Mouse (Mus musculus) ES-E14 (cell line): ENCODE measurements around the gene Cd180. TPM values are rescaled to one million over a fixed set of nuclear protein-coding genes. Genes with fewer than 3 reads are reported as not detected.

Experiments
- DNase-seq: peaks from one replicate; pipeline ENCODE4 v3.0.0-alpha.2; 2013; ENCODE audit warnings: low read depth, low spot score
- H3K27ac ChIP-seq: 2 replicates; pipeline ENCODE4 v1.5.1; 2012; ENCODE audit warnings: low read depth, mild to moderate bottlenecking, low read length, moderate library complexity, mixed read lengths; ENCODE audit not compliant: poor library complexity, insufficient read depth, severe bottlenecking
- H3K36me3 ChIP-seq: 2 replicates; pipeline ENCODE4 v1.6.1; 2012; ENCODE audit warnings: mild to moderate bottlenecking, low read length, moderate library complexity, mixed read lengths; ENCODE audit not compliant: control insufficient read depth, poor library complexity, insufficient read depth, severe bottlenecking
- H3K4me1 ChIP-seq, 2 experiments: fragments of 150-350 bp in 1 of 2; sonication (generic) in 1 of 2; 2 replicates each; pipeline ENCODE4 v1.6.1; 2012; ENCODE audit warnings: low read length in 2 of 2, mild to moderate bottlenecking in 1 of 2, mixed read lengths in 1 of 2; ENCODE audit not compliant: control insufficient read depth in 2 of 2, insufficient read depth in 2 of 2, poor library complexity in 1 of 2
- H3K4me3 ChIP-seq, 2 experiments: fragments of 150-350 bp in 1 of 2; sonication (generic) in 1 of 2; 2 replicates each; pipeline ENCODE4 v1.5.1; 2012; ENCODE audit warnings: low read length in 2 of 2, low read depth in 1 of 2, mild to moderate bottlenecking in 1 of 2, mixed read lengths in 1 of 2; ENCODE audit not compliant: insufficient read depth in 1 of 2, poor library complexity in 1 of 2, severe bottlenecking in 1 of 2
- H3K9ac ChIP-seq: 2 replicates; pipeline ENCODE4 v1.6.1; 2012; ENCODE audit warnings: low read depth, mild to moderate bottlenecking, low read length, mixed read lengths; ENCODE audit not compliant: poor library complexity, insufficient read depth, severe bottlenecking
- H3K9me3 ChIP-seq: fragments of 150-350 bp; sonication (generic); 2 replicates; pipeline ENCODE4 v1.6.1; 2012; ENCODE audit warnings: low read depth, mild to moderate bottlenecking, low read length; ENCODE audit not compliant: control insufficient read depth, insufficient read depth
- CHD2 ChIP-seq: IDR thresholded peaks from 2 replicates; pipeline ENCODE4 v1.6.1; 2014; ENCODE audit warnings: mild to moderate bottlenecking, low read depth, low read length, inconsistent platforms
- HCFC1 ChIP-seq: IDR thresholded peaks from 2 replicates; pipeline ENCODE4 v1.6.1; 2012; ENCODE audit warnings: low read length, inconsistent platforms, borderline replicate concordance; ENCODE audit not compliant: insufficient read depth
- MAFK ChIP-seq: IDR thresholded peaks from 2 replicates; pipeline ENCODE4 v1.6.1; 2014; ENCODE audit warnings: mild to moderate bottlenecking, low read depth, low read length, inconsistent platforms; ENCODE audit not compliant: insufficient read depth
- ZC3H11A ChIP-seq: IDR thresholded peaks from 2 replicates; pipeline ENCODE4 v1.6.1; 2012; ENCODE audit warnings: low read depth, mild to moderate bottlenecking, inconsistent platforms, low read length, borderline replicate concordance
- ZNF384 ChIP-seq: IDR thresholded peaks from 2 replicates; pipeline ENCODE4 v1.6.1; 2012; ENCODE audit warnings: low read depth, low read length, inconsistent platforms
- in situ Hi-C, 2 experiments: fragments of 600-800 bp; cut with MboI; formaldehyde crosslinking; loops; one replicate each; pipeline ENCODE4 v1.15.1; 2025; ENCODE audit warnings: low sequenced_read_pairs in 2 of 2, inconsistent platforms in 1 of 2; ENCODE audit not compliant: unreplicated experiment in 2 of 2
- total RNA-seq: library from RNA; depleted of rRNA; stranded (reverse); fragments of 300-350 nt; gene quantifications from 2 replicates; pipeline ENCODE4 v1.2.3, GENCODE M21; 2012

Cd180 gene
- total RNA-seq, 1 experiment: 0.13 TPM

DNA sequence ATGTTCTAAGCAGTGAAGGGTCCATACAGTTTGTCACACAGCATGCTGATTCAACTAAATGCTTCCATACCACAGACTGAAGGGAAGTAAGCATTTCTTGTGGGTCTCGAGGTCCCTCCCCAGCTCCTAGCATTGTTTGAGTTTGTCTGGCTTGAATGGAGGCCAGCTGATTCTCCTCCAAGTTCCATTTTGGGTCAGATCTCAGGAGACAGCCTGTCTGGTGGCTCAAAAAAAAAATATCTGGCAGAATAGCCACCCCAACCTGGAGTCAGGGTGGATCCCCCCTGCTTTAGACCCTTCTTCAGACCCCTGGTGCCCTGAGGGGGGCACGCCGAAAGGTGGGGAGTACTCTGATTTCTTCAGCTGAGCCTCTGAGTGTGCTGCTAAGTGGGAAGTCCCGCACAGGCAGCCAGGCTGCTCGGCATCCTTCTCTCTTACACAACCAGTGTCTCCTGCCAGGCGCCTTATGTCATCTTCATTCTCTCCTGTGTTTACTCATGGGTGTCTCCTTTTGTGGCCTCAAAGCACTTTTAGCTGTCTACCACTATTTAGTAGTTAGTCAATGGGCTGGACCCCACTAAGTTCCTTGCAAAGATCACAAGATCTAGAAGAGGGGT, 35.0 kb upstream of the Cd180 start:
- H3K4me1 ChIP-seq: peaks cover 0 to 11% of the 10 kb centered on the region in 2 experiments; a peak in 3 of 4 replicates
- no peak overlapping the region for H3K9ac ChIP-seq
- H3K4me3 ChIP-seq: no peak overlapping the region
- DNase-seq: no peak
- TF ChIP-seq HCFC1 (no peak), MAFK (no peak), ZNF384 (no peak), ZC3H11A (no peak), CHD2 (no peak)
- no peaks in the 10 kb centered on the region for H3K36me3 ChIP-seq
- in situ Hi-C loops: loop anchor here in 1 of 2 experiments (25.0 kb wide), 1 partner anchor 921 kb away; no protein-coding TSS in a partner anchor
- no peak overlapping the region for H3K27ac ChIP-seq
- H3K9me3 ChIP-seq: no peaks in the 10 kb centered on the region

DNA sequence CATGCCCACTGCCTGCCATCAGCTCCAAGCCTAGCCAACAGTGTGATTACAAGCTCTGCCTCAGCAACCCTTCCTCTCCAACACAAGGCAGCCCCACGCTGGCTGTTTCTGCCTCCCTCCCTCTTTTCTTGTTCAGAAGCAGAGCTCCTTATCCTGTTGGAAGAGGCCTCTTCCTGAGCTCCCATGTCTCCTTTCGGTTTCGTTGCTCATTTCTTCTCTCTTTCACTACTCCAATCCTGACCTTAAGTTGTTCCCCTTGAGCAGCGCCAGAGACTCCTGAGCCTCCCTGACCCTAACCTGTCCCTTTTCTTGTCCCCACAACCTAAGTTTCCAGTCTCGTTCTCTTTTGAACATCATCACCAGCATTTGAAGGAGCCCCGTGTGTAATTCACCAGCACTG, 29.3 kb upstream of the Cd180 start:
- no peak for TF ChIP-seq ZNF384
- TF ChIP-seq ZC3H11A: no peak
- TF ChIP-seq HCFC1: no peak
- Histone ChIP-seq H3K27ac (no peak overlapping the region), H3K4me3 (no peak overlapping the region), H3K9me3 (no peaks in the 10 kb centered on the region), H3K9ac (no peak overlapping the region), H3K4me1 (peaks cover 0 to 2% of the 10 kb centered on the region in 2 experiments; a peak in 2 of 4 replicates), H3K36me3 (no peaks in the 10 kb centered on the region)
- DNase-seq: no peak
- in situ Hi-C loops: loop anchor here in 1 of 2 experiments (25.0 kb wide), 1 partner anchor 927 kb away; no protein-coding TSS in a partner anchor

DNA sequence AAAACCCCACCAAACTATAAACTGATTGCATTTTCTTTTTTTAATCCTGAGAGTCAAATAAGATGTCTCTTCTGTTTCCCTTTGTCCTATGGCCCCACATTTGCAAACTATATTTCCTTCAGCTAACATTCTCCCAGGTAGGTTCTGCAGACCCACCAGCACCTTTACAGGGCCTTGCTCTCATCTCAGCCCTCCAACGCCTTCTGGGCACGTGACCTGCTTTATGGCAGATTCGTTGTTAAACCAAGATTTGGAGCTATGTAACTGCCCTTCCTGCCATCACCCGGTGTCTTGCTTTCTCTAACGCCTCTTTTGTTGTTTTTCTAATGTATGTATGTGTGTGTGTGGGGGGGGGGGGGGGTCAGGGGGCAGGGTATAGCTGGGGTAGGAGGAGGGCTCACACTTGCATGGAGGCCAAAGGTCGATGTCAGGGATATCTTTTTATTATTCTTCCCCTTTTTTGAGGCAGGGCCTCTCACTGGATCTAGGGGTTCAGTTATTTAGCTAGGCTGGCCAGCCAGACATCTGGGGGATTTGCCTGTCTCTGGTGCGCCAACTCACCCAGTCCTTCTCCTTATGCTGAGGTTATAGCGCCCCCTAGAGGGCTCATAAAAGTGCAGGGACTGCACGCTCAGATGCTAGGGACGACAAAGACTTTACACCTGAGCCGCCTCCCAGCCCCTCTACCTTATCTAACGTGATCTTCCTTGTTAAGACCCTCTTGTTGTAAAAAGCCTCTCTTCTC, 28.3 kb upstream of the Cd180 start:
- in situ Hi-C loops: loop anchor here in 1 of 2 experiments (25.0 kb wide), 1 partner anchor 928 kb away; no protein-coding TSS in a partner anchor
- Histone ChIP-seq H3K27ac (no peak overlapping the region), H3K4me3 (peak overlapping the region in 1 of 2 experiments; percentile 7; a peak in 2 of 4 replicates), H3K9ac (no peak overlapping the region), H3K4me1 (peaks cover 0 to 2% of the 10 kb centered on the region in 2 experiments; a peak in 2 of 4 replicates), H3K9me3 (no peaks in the 10 kb centered on the region), H3K36me3 (no peaks in the 10 kb centered on the region)
- TF ChIP-seq CHD2 (no peak), MAFK (no peak), HCFC1 (no peak), ZC3H11A (peak; percentile 94)
- peak; percentile 88 for DNase-seq

DNA sequence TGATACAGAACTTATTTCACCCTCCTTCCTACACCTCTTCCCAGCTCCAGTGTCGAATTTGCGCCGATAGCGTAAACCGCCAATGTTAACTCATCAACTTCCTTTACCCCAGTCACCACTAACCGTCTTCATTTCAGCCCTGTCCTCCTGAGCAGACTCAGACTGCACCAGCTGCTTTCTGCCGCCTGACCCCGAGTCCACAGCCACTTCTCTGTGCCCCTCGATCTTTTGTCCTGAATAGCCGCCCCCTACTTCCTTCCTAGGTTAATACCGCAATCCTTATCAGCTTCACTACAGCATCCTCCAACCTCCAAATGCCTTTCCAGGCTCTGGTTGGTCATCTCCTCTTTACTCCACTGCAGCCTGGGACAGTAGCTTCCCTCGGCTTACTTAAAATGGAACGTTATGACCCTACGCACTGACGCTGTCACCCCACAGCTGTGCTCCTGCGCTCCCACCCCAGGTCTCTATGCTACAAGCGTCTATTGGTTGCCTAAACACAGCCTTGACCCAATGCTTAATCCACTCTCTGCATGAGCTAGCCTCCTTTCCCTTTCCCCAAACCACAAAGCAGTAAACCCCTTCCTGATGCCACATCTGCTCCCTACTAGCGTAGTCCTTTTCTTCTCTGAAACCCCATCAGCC, 27.6 kb upstream of the Cd180 start:
- Histone ChIP-seq H3K9me3 (no peaks in the 10 kb centered on the region), H3K27ac (no peak overlapping the region)
- TF ChIP-seq HCFC1 (no peak), MAFK (no peak), CHD2 (no peak), ZNF384 (no peak), ZC3H11A (no peak)

More for the DNA sequence above, 27.6 kb upstream of the Cd180 start:
- peaks cover 0 to 2% of the 10 kb centered on the region in 2 experiments; a peak in 2 of 4 replicates for H3K4me1 ChIP-seq
- H3K36me3 ChIP-seq: no peaks in the 10 kb centered on the region
- DNase-seq: no peak
- in situ Hi-C loops: loop anchor here in 1 of 2 experiments (25.0 kb wide), 1 partner anchor 928 kb away; no protein-coding TSS in a partner anchor
- no peak overlapping the region for H3K9ac ChIP-seq
- H3K4me3 ChIP-seq: peak overlapping the region in 1 of 2 experiments; percentile 7; a peak in 2 of 4 replicates
